Mouse (Mus musculus): Measurements from ENCODE around the gene Polr2i. TPM values are rescaled to one million over a fixed set of nuclear protein-coding genes. Genes with fewer than 3 reads are reported as not detected.
"Not testable (repeated sequence)": the region's sequence is repeated elsewhere in the genome, so short reads cannot be mapped to it uniquely, and the experiment has no call there.

The Polr2i gene
- polyA plus RNA-seq, 1 experiment = not detected

- TF ChIP-seq POLR2A (IDR thresholded peaks at IDR 0.05; ENCODE audit: insufficient read depth, low read depth, low read length) = no peak
- no peak for TF ChIP-seq CTCF (IDR thresholded peaks at IDR 0.05; ENCODE audit: insufficient read depth, low read depth, low read length)
- H3K4me3 ChIP-seq (ENCODE audit: insufficient read depth, low read depth, low read length) = no peak overlapping the region
- H3K4me1 ChIP-seq (ENCODE audit: control insufficient read depth, insufficient read depth, low read length) = peaks cover 15% of the 10 kb centered on the region
- no peak overlapping the region for H3K27ac ChIP-seq (ENCODE audit: insufficient read depth, low read depth, low read length)
- 95% methylated on average over 15 of the region's 15 CpGs for WGBS
These were observed 2.6 kb downstream of the Polr2i start for GRCm38 (mm10) chr7:30234276-30234858.

GRCm38 (mm10) chr7:30235091-30235490 is 3.3 kb downstream of the Polr2i start:
- WGBS = 95% methylated on average over 8 of the region's 8 CpGs
- Histone ChIP-seq H3K4me3 (ENCODE audit: insufficient read depth, low read depth, low read length) (no peak overlapping the region), H3K27ac (ENCODE audit: insufficient read depth, low read depth, low read length) (no peak overlapping the region), H3K4me1 (ENCODE audit: control insufficient read depth, insufficient read depth, low read length) (peaks cover 15% of the 10 kb centered on the region)
- TF ChIP-seq POLR2A (IDR thresholded peaks at IDR 0.05; ENCODE audit: insufficient read depth, low read depth, low read length) (no peak), CTCF (IDR thresholded peaks at IDR 0.05; ENCODE audit: insufficient read depth, low read depth, low read length) (no peak)

- Histone ChIP-seq H3K4me3 (ENCODE audit: insufficient read depth, low read depth, low read length) (no peak within 1 kb of the TSS), H3K4me1 (ENCODE audit: control insufficient read depth, insufficient read depth, low read length) (peaks cover 15% of the 10 kb centered on the region), H3K27ac (ENCODE audit: insufficient read depth, low read depth, low read length) (no peak within 1 kb of the TSS)
- TF ChIP-seq CTCF (IDR thresholded peaks at IDR 0.05; ENCODE audit: insufficient read depth, low read depth, low read length) (no peak), POLR2A (IDR thresholded peaks at IDR 0.05; ENCODE audit: insufficient read depth, low read depth, low read length) (no peak)
- 93% methylated on average over 4 of the region's 4 CpGs for WGBS
These were observed 3.9 kb downstream of the Polr2i start, which contains the start of gene Ovol3 for GRCm38 (mm10) chr7:30235625-30236024. TSS of gene Ovol3 (minus strand) at chr7:30235725.

GRCm38 (mm10) chr7:30237374-30237773 is 5.6 kb downstream of the Polr2i start:
- 88% methylated on average over 3 of the region's 3 CpGs for WGBS
- H3K27ac ChIP-seq (ENCODE audit: insufficient read depth, low read depth, low read length); H3K4me3 ChIP-seq (ENCODE audit: insufficient read depth, low read depth, low read length): not testable (repeated sequence)
- peaks cover 11% of the 10 kb centered on the region for H3K4me1 ChIP-seq (ENCODE audit: control insufficient read depth, insufficient read depth, low read length)

- Histone ChIP-seq H3K4me3 (ENCODE audit: insufficient read depth, low read depth, low read length) (no peak overlapping the region), H3K27ac (ENCODE audit: insufficient read depth, low read depth, low read length) (no peak overlapping the region), H3K4me1 (ENCODE audit: control insufficient read depth, insufficient read depth, low read length) (no peaks in the 10 kb centered on the region)
- 86% methylated on average over 12 of the region's 12 CpGs for WGBS
- TF ChIP-seq CTCF (IDR thresholded peaks at IDR 0.05; ENCODE audit: insufficient read depth, low read depth, low read length) = no peak
- TF ChIP-seq POLR2A (IDR thresholded peaks at IDR 0.05; ENCODE audit: insufficient read depth, low read depth, low read length) = no peak
These were observed 20.5 kb downstream of the Polr2i start for GRCm38 (mm10) chr7:30251956-30252954.

GRCm38 (mm10) chr7:30265041-30265440 is 33.3 kb downstream of the Polr2i start:
- H3K4me1 ChIP-seq (ENCODE audit: control insufficient read depth, insufficient read depth, low read length) = no peaks in the 10 kb centered on the region
- H3K27ac ChIP-seq (ENCODE audit: insufficient read depth, low read depth, low read length) = no peak overlapping the region
- 88% methylated on average over 2 of the region's 2 CpGs for WGBS
- TF ChIP-seq CTCF (IDR thresholded peaks at IDR 0.05; ENCODE audit: insufficient read depth, low read depth, low read length) (no peak), POLR2A (IDR thresholded peaks at IDR 0.05; ENCODE audit: insufficient read depth, low read depth, low read length) (no peak)
- H3K4me3 ChIP-seq (ENCODE audit: insufficient read depth, low read depth, low read length) = no peak overlapping the region

GRCm38 (mm10) chr7:30265531-30265930 is 33.8 kb downstream of the Polr2i start:
- H3K4me3 ChIP-seq (ENCODE audit: insufficient read depth, low read depth, low read length) = no peak overlapping the region
- H3K4me1 ChIP-seq (ENCODE audit: control insufficient read depth, insufficient read depth, low read length) = no peaks in the 10 kb centered on the region
- TF ChIP-seq CTCF (IDR thresholded peaks at IDR 0.05; ENCODE audit: insufficient read depth, low read depth, low read length) (no peak), POLR2A (IDR thresholded peaks at IDR 0.05; ENCODE audit: insufficient read depth, low read depth, low read length) (no peak)
- WGBS = 96% methylated on average over 5 of the region's 5 CpGs
- no peak overlapping the region for H3K27ac ChIP-seq (ENCODE audit: insufficient read depth, low read depth, low read length)

- no peak overlapping the region for H3K4me3 ChIP-seq (ENCODE audit: insufficient read depth, low read depth, low read length)
- TF ChIP-seq POLR2A (IDR thresholded peaks at IDR 0.05; ENCODE audit: insufficient read depth, low read depth, low read length) (no peak), CTCF (IDR thresholded peaks at IDR 0.05; ENCODE audit: insufficient read depth, low read depth, low read length) (no peak)
- WGBS = 96% methylated on average over 7 of the region's 7 CpGs
- H3K4me1 ChIP-seq (ENCODE audit: control insufficient read depth, insufficient read depth, low read length) = no peaks in the 10 kb centered on the region
- no peak overlapping the region for H3K27ac ChIP-seq (ENCODE audit: insufficient read depth, low read depth, low read length)
These were observed 34.2 kb downstream of the Polr2i start for GRCm38 (mm10) chr7:30265935-30266334.

GRCm38 (mm10) chr7:30266780-30267179 is 35.0 kb downstream of the Polr2i start:
- 81% methylated on average over 3 of the region's 3 CpGs for WGBS
- Histone ChIP-seq H3K4me3 (ENCODE audit: insufficient read depth, low read depth, low read length) (no peak overlapping the region), H3K27ac (ENCODE audit: insufficient read depth, low read depth, low read length) (no peak overlapping the region), H3K4me1 (ENCODE audit: control insufficient read depth, insufficient read depth, low read length) (no peaks in the 10 kb centered on the region)
- no peak for TF ChIP-seq POLR2A (IDR thresholded peaks at IDR 0.05; ENCODE audit: insufficient read depth, low read depth, low read length)
- no peak for TF ChIP-seq CTCF (IDR thresholded peaks at IDR 0.05; ENCODE audit: insufficient read depth, low read depth, low read length)

All from olfactory bulb, adult 2 months (tissue).